Mouse (Mus musculus): ENCODE measurements around the gene Pou2f2.

Pou2f2 gene

DNA sequence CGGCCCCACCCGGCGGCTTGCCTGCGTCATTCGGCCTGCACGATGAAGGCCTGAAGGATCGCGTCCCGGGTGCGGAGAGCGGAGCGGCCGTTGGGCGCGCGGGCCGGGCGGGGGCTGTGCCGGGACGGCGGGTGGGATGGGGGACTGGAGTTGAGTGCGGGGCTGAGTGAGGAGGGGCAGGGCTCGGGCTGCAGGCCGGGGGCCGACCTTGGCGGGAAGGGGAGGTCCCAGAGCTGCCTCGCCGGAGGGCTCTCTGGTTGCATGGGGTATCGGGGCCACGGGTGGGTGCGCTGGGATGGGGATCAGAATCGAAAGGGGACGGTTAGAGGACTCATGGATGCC lies 102.1 kb downstream of the Pou2f2 start:
- 0 out of 2 replicates have a peak, but pooled peaks cover 4% of the 10 kb centered on the region for H3K27me3 ChIP-seq (ENCODE audit: control insufficient read depth, insufficient read depth, low read length, poor library complexity, severe bottlenecking)
- peaks cover 13% of the 10 kb centered on the region for H3K36me3 ChIP-seq (ENCODE audit: control insufficient read depth, insufficient read depth, low read length, poor library complexity, severe bottlenecking)
- no peak for DNase-seq (ENCODE audit: low read depth, low spot score)

DNA sequence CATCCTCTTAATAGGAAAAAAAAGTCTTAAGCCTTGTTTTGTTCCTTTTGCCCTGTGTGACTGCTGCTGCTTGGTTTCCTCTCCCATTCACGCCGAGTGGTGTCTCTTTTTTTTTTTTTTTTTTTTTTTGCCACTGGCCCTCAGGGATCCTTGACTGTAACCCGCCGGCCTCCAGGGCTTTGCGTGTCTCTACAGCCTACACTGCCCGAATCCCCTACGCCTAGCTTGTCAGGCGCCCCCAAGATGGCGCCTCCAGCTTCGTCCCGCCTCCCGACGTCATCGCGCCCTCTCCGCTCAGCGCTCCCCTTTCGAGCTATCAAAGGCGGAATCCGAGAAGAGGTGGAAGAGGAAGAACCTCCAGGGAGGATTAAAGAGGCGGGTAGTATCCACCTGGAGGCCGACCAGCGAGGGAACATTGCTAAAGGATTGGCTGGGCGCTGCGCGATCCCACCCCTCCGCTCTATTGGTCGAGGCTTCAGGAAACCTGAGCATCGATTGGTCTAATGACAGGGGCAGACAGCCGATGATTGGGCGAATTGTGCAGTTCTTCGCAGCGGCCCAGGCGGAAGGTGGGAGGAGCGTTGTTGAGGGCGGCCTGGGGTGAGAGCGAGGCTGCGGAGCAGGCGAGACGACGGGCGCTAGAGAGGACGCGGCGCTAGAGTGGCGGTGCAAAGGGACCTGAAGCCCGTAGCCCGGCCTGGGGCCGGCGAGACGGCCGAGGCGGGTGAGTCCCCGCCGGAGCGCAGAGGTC lies 102.7 kb downstream of the Pou2f2 start:
- H3K36me3 ChIP-seq (ENCODE audit: control insufficient read depth, insufficient read depth, low read length, poor library complexity, severe bottlenecking) = peaks cover 13% of the 10 kb centered on the region
- H3K27me3 ChIP-seq (ENCODE audit: control insufficient read depth, insufficient read depth, low read length, poor library complexity, severe bottlenecking) = peaks cover 4% of the 10 kb centered on the region; the same call in 1 of the 2 replicates

DNA sequence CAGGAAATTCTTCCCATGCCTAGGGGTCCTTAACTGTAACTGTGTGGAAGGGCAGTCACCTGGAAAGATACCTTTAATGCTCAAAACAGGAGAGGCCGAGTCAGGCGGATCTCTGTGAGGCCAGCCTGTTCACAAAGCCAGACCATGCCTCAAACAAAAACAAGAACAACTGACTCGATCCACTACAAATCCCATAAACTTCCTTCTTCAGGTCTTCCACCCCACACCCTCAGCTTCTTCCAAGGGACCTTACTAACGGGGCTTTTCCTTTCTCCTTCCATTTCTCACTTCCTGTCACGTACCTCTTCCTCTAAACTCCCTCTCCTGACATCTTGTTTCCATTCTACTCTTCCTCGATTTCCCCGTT lies 103.2 kb downstream of the Pou2f2 start:
- Histone ChIP-seq H3K27me3 (ENCODE audit: control insufficient read depth, insufficient read depth, low read length, poor library complexity, severe bottlenecking) (peaks cover 4% of the 10 kb centered on the region; the same call in 1 of the 2 replicates), H3K36me3 (ENCODE audit: control insufficient read depth, insufficient read depth, low read length, poor library complexity, severe bottlenecking) (peaks cover 10% of the 10 kb centered on the region)
- peak; percentile 26 for DNase-seq (ENCODE audit: low read depth, low spot score)

More for the DNA sequence above, 102.7 kb downstream of the Pou2f2 start:
- DNase-seq (ENCODE audit: low read depth, low spot score) = peak; percentile 99

DNA sequence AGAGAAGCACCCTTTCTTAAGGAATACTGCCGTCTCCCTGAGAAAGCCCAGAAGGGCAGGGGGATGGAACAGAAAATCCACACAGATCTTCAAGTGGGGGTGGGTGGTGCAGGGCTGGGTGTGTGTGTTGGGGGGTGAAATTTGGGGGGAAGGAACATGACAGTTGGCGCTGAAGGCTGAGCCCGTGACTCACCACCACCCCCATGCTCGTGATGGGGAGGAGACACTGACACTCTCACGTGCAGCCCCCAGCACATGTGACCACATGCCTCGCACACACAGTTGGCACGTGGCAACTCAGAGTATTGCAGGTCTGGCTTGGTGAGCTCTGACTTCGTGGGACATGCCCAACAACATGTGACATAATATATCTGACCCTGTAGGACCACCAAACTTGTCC lies 105.6 kb downstream of the Pou2f2 start:
- no peak for DNase-seq (ENCODE audit: low read depth, low spot score)
- no peaks in the 10 kb centered on the region for H3K36me3 ChIP-seq (ENCODE audit: control insufficient read depth, insufficient read depth, low read length, poor library complexity, severe bottlenecking)
- peaks cover 4% of the 10 kb centered on the region; the same call in 1 of the 2 replicates for H3K27me3 ChIP-seq (ENCODE audit: control insufficient read depth, insufficient read depth, low read length, poor library complexity, severe bottlenecking)

DNA sequence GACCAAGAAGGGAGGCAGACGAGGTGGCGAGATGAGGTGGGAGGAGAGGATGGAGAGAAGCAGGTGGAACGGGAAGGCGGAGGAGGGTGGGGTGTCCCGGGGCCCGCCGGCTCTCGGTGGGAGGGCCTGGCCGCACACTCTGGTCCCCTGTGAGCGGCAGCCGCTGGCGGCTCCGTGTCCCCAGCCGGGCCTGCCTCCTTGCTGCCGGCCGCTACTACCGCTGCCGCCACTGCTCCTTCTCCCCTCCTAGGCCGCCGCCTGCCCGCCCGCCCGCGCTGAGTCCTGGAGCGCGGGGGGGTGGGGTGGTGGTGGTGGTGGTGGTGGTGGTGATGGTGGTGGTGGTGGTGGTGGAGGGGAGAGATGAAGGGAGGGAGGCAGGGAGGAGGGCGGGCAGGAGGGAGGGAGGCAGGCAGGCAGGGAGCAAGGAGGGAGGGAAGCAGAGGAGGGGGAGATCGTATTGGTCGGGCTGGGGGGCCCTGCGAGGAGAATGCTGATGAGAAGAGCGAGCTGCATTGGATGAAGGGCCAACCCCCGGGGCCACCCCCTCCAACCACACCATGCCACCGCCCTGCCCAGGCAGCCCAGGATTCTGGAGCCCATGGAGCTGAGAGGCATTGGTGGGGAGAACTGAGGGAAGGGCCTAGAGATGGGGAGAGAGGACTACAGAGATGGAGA lies 106.7 kb downstream of the Pou2f2 start:
- H3K27me3 ChIP-seq (ENCODE audit: control insufficient read depth, insufficient read depth, low read length, poor library complexity, severe bottlenecking) = peaks cover 4% of the 10 kb centered on the region; the same call in 1 of the 2 replicates

DNA sequence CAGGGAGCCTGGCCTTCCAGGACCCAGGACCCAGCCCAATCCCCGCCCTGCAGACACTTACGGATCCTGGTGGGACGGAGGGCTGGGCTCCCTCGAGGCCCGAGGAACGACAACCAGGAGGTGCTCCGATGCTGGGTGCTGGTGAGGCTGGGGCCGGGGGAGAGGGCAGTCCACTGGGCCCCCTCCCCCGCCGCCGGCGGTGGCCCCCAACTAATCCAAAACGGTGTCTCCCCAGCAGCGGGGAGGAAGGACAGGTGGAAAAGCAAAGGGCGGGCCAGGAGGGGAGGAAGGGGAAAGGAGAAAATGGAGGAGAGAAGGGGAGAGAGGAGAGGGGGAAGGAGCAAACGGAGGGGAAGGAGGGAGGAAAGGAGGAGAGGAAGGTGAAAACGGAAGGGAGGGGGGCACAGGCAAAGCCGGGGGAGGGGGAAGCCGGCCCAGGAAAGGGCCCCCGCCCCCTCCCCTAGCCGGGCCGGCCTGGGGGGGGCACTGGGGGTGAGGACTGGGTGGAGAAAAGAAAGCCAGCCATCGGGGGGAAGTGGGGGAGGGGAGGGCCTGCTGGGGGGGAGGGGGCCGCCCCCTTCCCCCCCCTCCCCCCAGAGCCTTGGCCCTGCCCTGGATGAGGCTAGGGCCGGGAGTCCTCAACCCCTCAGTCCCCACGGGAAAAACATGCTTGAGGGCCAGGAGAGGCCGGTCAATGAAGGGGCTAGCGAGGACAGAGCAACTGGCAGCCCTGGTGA lies 107.4 kb downstream of the Pou2f2 start, which contains the start of the genes Grik5 and Zfp574:
Grik5 (minus strand) TSS at position 368 of the 737 bp plus-strand sequence.
Zfp574 (plus strand) TSS at position 589 of the 737 bp plus-strand sequence.
- no peak for DNase-seq (ENCODE audit: low read depth, low spot score)

More for the DNA sequence above, 106.7 kb downstream of the Pou2f2 start:
- H3K36me3 ChIP-seq (ENCODE audit: control insufficient read depth, insufficient read depth, low read length, poor library complexity, severe bottlenecking) = no peaks in the 10 kb centered on the region
- DNase-seq (ENCODE audit: low read depth, low spot score) = no peak

DNA sequence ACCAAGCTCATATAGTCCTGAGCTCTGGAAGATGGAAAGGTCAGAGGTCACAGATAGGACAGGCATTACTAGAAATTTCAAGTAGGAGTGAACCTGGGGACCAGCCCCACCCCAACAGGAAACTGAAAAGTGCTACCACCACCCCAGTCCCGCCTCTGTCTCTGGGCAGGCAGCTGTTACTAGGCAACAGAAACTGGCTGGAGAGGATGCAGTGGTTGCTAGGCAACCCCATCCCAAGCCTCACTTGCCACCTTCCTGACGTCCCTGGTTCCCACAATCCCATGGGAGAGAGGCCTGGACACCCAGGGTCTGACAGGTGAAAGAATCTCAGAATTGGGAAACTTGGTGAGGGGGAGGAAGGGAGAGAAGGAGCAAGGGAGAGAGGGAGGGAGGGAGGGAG lies 110.8 kb downstream of the Pou2f2 start:
- no peaks in the 10 kb centered on the region for H3K36me3 ChIP-seq (ENCODE audit: control insufficient read depth, insufficient read depth, low read length, poor library complexity, severe bottlenecking)
- no peak for DNase-seq (ENCODE audit: low read depth, low spot score)
- peaks cover 4% of the 10 kb centered on the region; the same call in 1 of the 2 replicates for H3K27me3 ChIP-seq (ENCODE audit: control insufficient read depth, insufficient read depth, low read length, poor library complexity, severe bottlenecking)

More for the DNA sequence above, 107.4 kb downstream of the Pou2f2 start, which contains the start of the genes Grik5 and Zfp574:
- H3K36me3 ChIP-seq (ENCODE audit: control insufficient read depth, insufficient read depth, low read length, poor library complexity, severe bottlenecking) = no peaks in the 10 kb centered on the region
- peaks cover 4% of the 10 kb centered on the region; the same call in 1 of the 2 replicates for H3K27me3 ChIP-seq (ENCODE audit: control insufficient read depth, insufficient read depth, low read length, poor library complexity, severe bottlenecking)

DNA sequence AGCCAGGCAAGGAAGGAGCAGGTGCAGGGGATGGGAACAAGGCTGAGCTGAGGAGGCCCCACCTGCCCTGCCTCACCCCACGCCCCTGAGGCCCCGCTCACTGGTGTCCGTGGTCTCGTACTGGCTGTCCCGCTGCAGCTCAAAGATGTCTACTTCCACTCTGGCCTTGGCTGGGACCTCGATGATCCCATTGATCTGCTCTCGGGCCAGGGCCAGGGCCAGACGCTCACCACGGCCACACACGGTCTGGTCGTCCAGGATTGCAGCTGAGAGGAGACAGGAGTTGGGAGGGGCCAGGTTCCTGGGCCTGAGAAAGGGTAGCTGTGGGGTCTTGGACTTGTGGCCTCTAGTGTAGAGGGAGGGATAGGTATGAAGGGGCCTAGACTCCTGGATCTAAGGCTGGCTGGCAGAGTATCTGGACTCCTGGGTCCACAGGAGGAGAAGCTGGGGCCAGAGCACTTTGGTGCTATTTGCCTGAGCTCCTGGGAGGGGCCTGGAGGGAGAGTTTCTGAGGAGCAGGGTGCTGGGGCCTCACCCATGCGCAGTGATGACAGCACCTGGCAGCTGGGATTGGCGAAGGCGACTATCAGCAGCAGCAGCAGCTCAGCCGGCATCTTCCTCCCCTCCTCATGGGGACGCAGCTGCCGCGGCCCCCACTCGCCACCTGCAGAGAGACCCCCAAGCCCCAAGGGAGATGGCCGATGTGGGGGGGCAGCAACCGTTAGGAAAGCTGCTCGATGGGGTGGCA lies 111.4 kb downstream of the Pou2f2 start:
- Histone ChIP-seq H3K27me3 (ENCODE audit: control insufficient read depth, insufficient read depth, low read length, poor library complexity, severe bottlenecking) (peaks cover 4% of the 10 kb centered on the region; the same call in 1 of the 2 replicates), H3K36me3 (ENCODE audit: control insufficient read depth, insufficient read depth, low read length, poor library complexity, severe bottlenecking) (no peaks in the 10 kb centered on the region)
- DNase-seq (ENCODE audit: low read depth, low spot score) = no peak

DNA sequence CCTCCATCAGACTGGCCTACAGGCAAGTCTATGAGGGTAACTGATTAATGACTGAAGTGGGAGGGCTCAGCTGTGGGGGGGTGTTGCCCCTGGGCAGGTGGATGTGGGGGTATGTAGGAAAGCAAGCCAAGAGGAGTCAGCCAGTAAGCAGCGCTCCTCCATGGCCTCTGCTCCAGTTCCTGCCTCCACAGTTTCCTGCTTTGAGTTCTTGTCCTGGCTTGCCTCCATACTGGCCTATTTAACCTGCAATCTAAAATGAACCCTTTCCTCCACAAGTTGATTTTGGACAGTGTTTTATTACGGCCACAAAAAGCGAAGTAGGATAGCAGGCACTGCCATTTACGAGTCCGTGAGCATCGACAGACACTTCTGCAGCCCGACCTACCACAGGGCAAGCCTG lies 112.2 kb downstream of the Pou2f2 start:
- DNase-seq (ENCODE audit: low read depth, low spot score) = no peak
- H3K27me3 ChIP-seq (ENCODE audit: control insufficient read depth, insufficient read depth, low read length, poor library complexity, severe bottlenecking) = no peaks in the 10 kb centered on the region; the same call in 1 of the 2 replicates

DNA sequence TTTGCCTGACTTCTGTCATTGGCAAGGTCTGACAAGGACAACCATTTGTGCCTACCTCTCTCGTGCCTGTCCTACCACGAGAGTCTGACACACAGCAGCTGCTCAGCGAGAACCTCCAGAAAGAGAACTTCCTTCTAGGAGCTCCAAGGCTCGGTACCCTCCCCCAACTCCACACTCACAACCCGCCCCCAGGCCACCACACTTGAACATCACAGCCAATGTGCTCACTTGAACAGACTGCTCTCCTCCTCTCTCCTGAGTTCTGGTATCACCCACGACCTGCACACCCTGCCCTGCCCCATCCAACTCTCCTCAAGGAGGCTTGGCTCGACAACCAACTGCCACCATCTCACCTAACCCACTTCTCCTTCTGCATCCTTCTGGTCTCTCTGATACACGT lies 115.6 kb downstream of the Pou2f2 start:
- H3K27me3 ChIP-seq (ENCODE audit: control insufficient read depth, insufficient read depth, low read length, poor library complexity, severe bottlenecking) = no peaks in the 10 kb centered on the region
- no peaks in the 10 kb centered on the region for H3K36me3 ChIP-seq (ENCODE audit: control insufficient read depth, insufficient read depth, low read length, poor library complexity, severe bottlenecking)
- no peak for DNase-seq (ENCODE audit: low read depth, low spot score)

More for the DNA sequence above, 112.2 kb downstream of the Pou2f2 start:
- H3K36me3 ChIP-seq (ENCODE audit: control insufficient read depth, insufficient read depth, low read length, poor library complexity, severe bottlenecking) = no peaks in the 10 kb centered on the region

DNA sequence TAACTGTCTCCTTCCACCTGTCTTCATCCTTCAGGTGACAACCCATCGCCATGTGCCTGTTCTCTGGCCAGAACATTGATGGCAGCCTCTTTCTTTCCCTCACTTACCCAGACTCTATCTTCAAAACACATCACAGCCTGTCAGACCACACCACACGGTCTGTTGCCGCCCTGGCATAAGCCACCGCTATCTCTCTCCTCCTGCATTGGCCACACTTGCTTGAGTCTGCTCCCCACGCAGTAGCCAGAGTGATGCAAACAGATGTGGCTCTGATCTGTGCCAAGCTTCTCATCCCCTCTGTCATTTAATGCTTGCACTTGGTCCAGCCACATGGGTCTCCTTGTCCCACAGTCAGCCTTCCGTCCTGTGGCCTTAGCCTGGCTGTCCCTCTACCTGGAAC lies 116.2 kb downstream of the Pou2f2 start:
- H3K36me3 ChIP-seq (ENCODE audit: control insufficient read depth, insufficient read depth, low read length, poor library complexity, severe bottlenecking) = no peaks in the 10 kb centered on the region
- no peaks in the 10 kb centered on the region for H3K27me3 ChIP-seq (ENCODE audit: control insufficient read depth, insufficient read depth, low read length, poor library complexity, severe bottlenecking)
- no peak for DNase-seq (ENCODE audit: low read depth, low spot score)

DNA sequence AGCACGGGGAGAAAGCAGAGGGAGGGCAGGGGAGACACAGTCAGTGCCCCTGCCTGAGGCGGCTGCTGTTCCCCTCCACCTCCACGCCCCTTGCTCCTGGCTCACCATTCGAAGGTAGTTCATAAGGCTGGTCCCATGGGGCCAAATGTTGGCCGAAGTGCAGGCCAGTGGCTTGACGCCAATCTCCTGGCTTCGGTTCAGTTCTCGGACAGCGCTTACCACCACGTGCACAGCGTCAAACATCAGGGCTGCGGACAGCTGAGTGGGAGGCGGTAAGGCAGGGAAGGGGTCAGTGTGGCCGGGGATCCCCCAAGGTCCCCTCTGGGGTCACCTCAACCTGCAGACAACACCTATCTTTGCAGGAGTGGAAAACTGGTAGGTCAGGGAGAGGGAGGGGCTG lies 120.7 kb downstream of the Pou2f2 start:
- Histone ChIP-seq H3K27me3 (ENCODE audit: control insufficient read depth, insufficient read depth, low read length, poor library complexity, severe bottlenecking) (no peaks in the 10 kb centered on the region), H3K36me3 (ENCODE audit: control insufficient read depth, insufficient read depth, low read length, poor library complexity, severe bottlenecking) (no peaks in the 10 kb centered on the region)
- no peak for DNase-seq (ENCODE audit: low read depth, low spot score)

DNA sequence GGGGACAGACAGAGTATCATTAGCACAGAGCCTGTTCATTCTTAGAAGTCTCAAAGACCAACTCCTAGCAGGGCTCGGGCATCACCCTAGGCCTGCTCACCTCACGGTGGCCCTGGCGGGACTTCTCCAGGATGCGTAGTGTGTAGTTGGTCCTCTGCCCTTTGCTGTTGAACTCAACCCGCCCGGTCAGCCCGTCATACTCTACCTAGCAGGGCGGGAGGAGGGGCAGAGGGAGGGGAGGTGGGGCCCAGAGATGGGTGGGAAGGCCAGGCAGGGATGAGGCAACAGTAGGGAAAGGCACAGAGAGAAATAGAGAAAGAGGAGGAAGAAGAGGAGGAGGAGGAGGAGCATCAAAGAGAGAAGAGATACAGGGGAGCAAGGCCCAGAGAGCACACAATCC lies 121.1 kb downstream of the Pou2f2 start:
- no peak for DNase-seq (ENCODE audit: low read depth, low spot score)
- H3K36me3 ChIP-seq (ENCODE audit: control insufficient read depth, insufficient read depth, low read length, poor library complexity, severe bottlenecking) = no peaks in the 10 kb centered on the region

DNA sequence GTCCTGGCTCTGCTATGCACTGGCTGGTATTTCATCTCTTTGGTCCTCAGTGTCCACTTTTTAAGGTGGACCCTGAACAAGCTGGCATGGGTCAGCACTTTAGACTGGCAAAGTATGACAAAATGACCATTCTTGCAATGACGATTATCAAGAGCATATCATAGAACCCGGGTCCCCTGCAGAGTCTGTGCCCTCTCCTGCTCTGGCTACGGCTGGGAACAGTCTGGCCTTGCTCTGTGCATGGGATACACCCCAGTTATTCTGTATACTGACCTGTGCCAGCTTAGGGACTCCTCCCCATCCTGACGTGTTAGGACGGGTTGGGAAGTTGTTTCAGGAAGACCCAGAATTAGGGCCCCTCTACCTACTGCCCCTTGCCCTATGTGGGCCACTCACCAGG lies 121.6 kb downstream of the Pou2f2 start:
- no peak for DNase-seq (ENCODE audit: low read depth, low spot score)
- Histone ChIP-seq H3K36me3 (ENCODE audit: control insufficient read depth, insufficient read depth, low read length, poor library complexity, severe bottlenecking) (no peaks in the 10 kb centered on the region), H3K27me3 (ENCODE audit: control insufficient read depth, insufficient read depth, low read length, poor library complexity, severe bottlenecking) (no peaks in the 10 kb centered on the region)

More for the DNA sequence above, 121.1 kb downstream of the Pou2f2 start:
- H3K27me3 ChIP-seq (ENCODE audit: control insufficient read depth, insufficient read depth, low read length, poor library complexity, severe bottlenecking) = no peaks in the 10 kb centered on the region
